Mouse (Mus musculus) MEL (cell line): ENCODE measurements around the gene Hist4h4. TPM values are rescaled to one million over a fixed set of nuclear protein-coding genes. Genes with fewer than 3 reads are reported as not detected.

Source experiments
- DNase-seq: peaks from one replicate; pipeline ENCODE4 v3.0.0; 2011; ENCODE audit warnings: low read depth, low spot score
- H3K27ac ChIP-seq: 2 replicates; pipeline ENCODE4 v1.5.1; 2012; ENCODE audit warnings: low read depth, mild to moderate bottlenecking, control low read depth, low read length, moderate library complexity; ENCODE audit not compliant: control insufficient read depth
- H3K27me3 ChIP-seq, 2 experiments: fragments of 150-350 bp in 1 of 2; sonication (generic) in 1 of 2; 2 replicates each; pipeline ENCODE4 v1.6.1; 2012; ENCODE audit warnings: low read length in 2 of 2, mild to moderate bottlenecking in 2 of 2, improper control_type of control experiment in 1 of 2, moderate library complexity in 1 of 2; ENCODE audit not compliant: insufficient read depth in 2 of 2, control insufficient read depth in 1 of 2
- H3K36me3 ChIP-seq, 2 experiments: 2 replicates each; pipeline ENCODE4 v1.6.1; 2012 to 2014; ENCODE audit warnings: low read length in 2 of 2, improper control_type of control experiment in 1 of 2, inconsistent platforms in 1 of 2, mild to moderate bottlenecking in 1 of 2; ENCODE audit not compliant: insufficient read depth in 2 of 2, control insufficient read depth in 1 of 2
- H3K4me1 ChIP-seq, 2 experiments: fragments of 150-350 bp in 1 of 2; sonication (generic) in 1 of 2; 2 replicates each; pipeline ENCODE4 v1.6.1; 2012; ENCODE audit warnings: low read length in 2 of 2, improper control_type of control experiment in 1 of 2, mild to moderate bottlenecking in 1 of 2; ENCODE audit not compliant: insufficient read depth in 2 of 2, control insufficient read depth in 1 of 2
- H3K4me3 ChIP-seq, 2 experiments: fragments of 150-350 bp in 1 of 2; sonication (generic) in 1 of 2; 2 replicates each; pipeline ENCODE4 v1.5.1; 2012; ENCODE audit warnings: low read depth in 2 of 2, low read length in 2 of 2, mild to moderate bottlenecking in 2 of 2, moderate library complexity in 2 of 2, control low read depth in 1 of 2, improper control_type of control experiment in 1 of 2; ENCODE audit not compliant: control insufficient read depth in 1 of 2, insufficient read depth in 1 of 2
- H3K79me2 ChIP-seq: 2 replicates; pipeline ENCODE4 v1.6.1; 2012; ENCODE audit warnings: mild to moderate bottlenecking, low read length, moderate library complexity; ENCODE audit not compliant: control insufficient read depth, poor library complexity, insufficient read depth
- H3K9ac ChIP-seq: 2 replicates; pipeline ENCODE4 v1.6.1; 2012; ENCODE audit warnings: low read depth, mild to moderate bottlenecking, control low read depth, low read length, moderate library complexity; ENCODE audit not compliant: control insufficient read depth, poor library complexity, severe bottlenecking
- H3K9me3 ChIP-seq: fragments of 150-350 bp; sonication (generic); replicated peaks from 2 replicates; pipeline ENCODE4 v1.6.1; 2012; ENCODE audit warnings: mild to moderate bottlenecking, low read length, improper control_type of control experiment, moderate library complexity; ENCODE audit not compliant: insufficient read depth
- CHD1 ChIP-seq: IDR thresholded peaks from 2 replicates; pipeline ENCODE4 v1.6.1; 2012; ENCODE audit warnings: low read depth, mild to moderate bottlenecking, inconsistent platforms, low read length, improper control_type of control experiment
- CHD2 ChIP-seq: IDR thresholded peaks from 2 replicates; pipeline ENCODE4 v1.6.1; 2011; ENCODE audit warnings: low read length, improper control_type of control experiment
- CTCF ChIP-seq, 3 experiments: IDR thresholded peaks in 2 of 3; conservative IDR thresholded peaks in 1 of 3; 2 replicates each; pipeline ENCODE4 v1.5.1; 2011 to 2012; ENCODE audit warnings: low read length in 3 of 3, low read depth in 2 of 3, mild to moderate bottlenecking in 2 of 3, improper control_type of control experiment in 1 of 3, inconsistent platforms in 1 of 3, mixed read lengths in 1 of 3, moderate library complexity in 1 of 3; ENCODE audit not compliant: control insufficient read depth in 1 of 3, insufficient read depth in 1 of 3, poor library complexity in 1 of 3, severe bottlenecking in 1 of 3
- EP300 ChIP-seq, 2 experiments: IDR thresholded peaks; 2 replicates each; pipeline ENCODE4 v1.6.1; 2011; ENCODE audit warnings: improper control_type of control experiment in 2 of 2, low read length in 2 of 2, low read depth in 1 of 2, mild to moderate bottlenecking in 1 of 2
- ETS1 ChIP-seq: IDR thresholded peaks from 2 replicates; pipeline ENCODE4 v1.6.1; 2012; ENCODE audit warnings: low read depth, mild to moderate bottlenecking, inconsistent platforms, low read length, improper control_type of control experiment, moderate library complexity
- JUND ChIP-seq: IDR thresholded peaks from 2 replicates; pipeline ENCODE4 v1.6.1; 2011; ENCODE audit warnings: low read depth, mild to moderate bottlenecking, improper control_type of control experiment, low read length
- MAFK ChIP-seq: IDR thresholded peaks from 2 replicates; pipeline ENCODE4 v1.6.1; 2011; ENCODE audit warnings: low read depth, mild to moderate bottlenecking, low read length, improper control_type of control experiment, borderline replicate concordance
- MAX ChIP-seq: IDR thresholded peaks from 2 replicates; pipeline ENCODE4 v1.6.1; 2011; ENCODE audit warnings: low read length, improper control_type of control experiment
- MYB ChIP-seq: IDR thresholded peaks from 2 replicates; pipeline ENCODE4 v1.6.1; 2011; ENCODE audit warnings: mild to moderate bottlenecking, low read depth, low read length, improper control_type of control experiment
- MYC ChIP-seq: IDR thresholded peaks from 2 replicates; pipeline ENCODE4 v1.6.1; 2011; ENCODE audit warnings: low read depth, mild to moderate bottlenecking, low read length, improper control_type of control experiment, moderate library complexity
- NRF1 ChIP-seq: IDR thresholded peaks from 2 replicates; pipeline ENCODE4 v1.6.1; 2014; ENCODE audit warnings: low read depth, mild to moderate bottlenecking, inconsistent platforms, low read length, improper control_type of control experiment, moderate library complexity; ENCODE audit not compliant: poor library complexity, insufficient read depth, severe bottlenecking
- RAD21 ChIP-seq: IDR thresholded peaks from 2 replicates; pipeline ENCODE4 v1.6.1; 2011; ENCODE audit warnings: mild to moderate bottlenecking, low read depth, low read length, improper control_type of control experiment
- SIN3A ChIP-seq: IDR thresholded peaks from 2 replicates; pipeline ENCODE4 v1.6.1; 2012; ENCODE audit warnings: low read length, improper control_type of control experiment, inconsistent platforms
- SMC3 ChIP-seq: IDR thresholded peaks from 2 replicates; pipeline ENCODE4 v1.6.1; 2011; ENCODE audit warnings: low read depth, low read length, improper control_type of control experiment
- TAL1 ChIP-seq: IDR thresholded peaks from 2 replicates; pipeline ENCODE4 v1.6.1; 2012; ENCODE audit warnings: mild to moderate bottlenecking, inconsistent platforms, low read length, moderate library complexity, mixed read lengths
- UBTF ChIP-seq: IDR thresholded peaks from 2 replicates; pipeline ENCODE4 v1.6.1; 2012; ENCODE audit warnings: low read depth, mild to moderate bottlenecking, inconsistent platforms, low read length, improper control_type of control experiment, moderate library complexity, borderline replicate concordance; ENCODE audit not compliant: insufficient read depth
- ZKSCAN1 ChIP-seq: IDR thresholded peaks from 2 replicates; pipeline ENCODE4 v1.6.1; 2012; ENCODE audit warnings: low read depth, mild to moderate bottlenecking, inconsistent platforms, low read length, improper control_type of control experiment, moderate library complexity
- polyA plus RNA-seq, 2 experiments: library from polyadenylated mRNA; stranded (reverse) in 1 of 2; unstranded in 1 of 2; fragments of >175 nt in 1 of 2; fragments of >200 nt in 1 of 2; gene quantifications; 2 replicates each; pipeline versions ENCODE4 v1.2.1 to v1.2.4; 2012; ENCODE audit warnings: low replicate concordance in 2 of 2, low read depth in 1 of 2; ENCODE audit not compliant: insufficient read length in 2 of 2, insufficient read depth in 1 of 2, missing spikeins in 1 of 2
- total RNA-seq: library from RNA; depleted of rRNA; stranded (reverse); fragments of 300-350 nt; gene quantifications from 2 replicates; pipeline ENCODE4 v1.2.3, GENCODE M21; 2012

Hist4h4 gene
- total and polyA plus RNA-seq, 3 experiments, result 1.1 to 306 TPM; not detected in 1

- DNase-seq, result no peak
- Histone ChIP-seq H3K27me3 (no peaks in the 10 kb centered on the region), H3K36me3 (peaks cover under 1 to 21% of the 10 kb centered on the region in 2 experiments), H3K79me2 (peaks cover 3% of the 10 kb centered on the region), H3K4me3 (no peak overlapping the region), H3K27ac (no peak overlapping the region), H3K9me3 (no peaks in the 10 kb centered on the region), H3K9ac (no peak overlapping the region), H3K4me1 (peaks cover 0 to 3% of the 10 kb centered on the region in 2 experiments; a peak in 2 of 4 replicates)
- TF ChIP-seq CTCF (IDR thresholded peaks at IDR 0.05 in 2 of 3, conservative IDR thresholded peaks at IDR 0.05 in 1 of 3; ENCODE audit: control insufficient read depth in 1 of 3, insufficient read depth in 1 of 3, low read depth in 2 of 3, low read length in 3 of 3, poor library complexity in 1 of 3, severe bottlenecking in 1 of 3), result no peak
- no peak for TF ChIP-seq RAD21
- no peak for TF ChIP-seq UBTF
- TF ChIP-seq SIN3A, result no peak
- TF ChIP-seq MAX, result no peak
- no peak for TF ChIP-seq EP300 (IDR thresholded peaks at IDR 0.05; ENCODE audit: low read depth in 1 of 2, low read length in 2 of 2)
- no peak for TF ChIP-seq MYC
- TF ChIP-seq TAL1, result no peak
- no peak for TF ChIP-seq CHD1
- TF ChIP-seq ZKSCAN1, result no peak
- no peak for TF ChIP-seq CHD2
Measured at GRCm38 (mm10) chr6:136815381-136815780, 11.2 kb upstream of the Hist4h4 start.

- peaks cover 10 to 15% of the 10 kb centered on the region in 2 experiments for H3K36me3 ChIP-seq
- peak; percentile 37 for DNase-seq
- H3K27ac ChIP-seq, result no peak overlapping the region
- TF ChIP-seq EP300 (IDR thresholded peaks at IDR 0.05; ENCODE audit: low read depth in 1 of 2, low read length in 2 of 2), result no peak
- no peak for TF ChIP-seq MYB
- peak in 1 of 3 experiments; percentile 26; a peak in 1 of 6 replicates for TF ChIP-seq CTCF (IDR thresholded peaks at IDR 0.05 in 2 of 3, conservative IDR thresholded peaks at IDR 0.05 in 1 of 3; ENCODE audit: control insufficient read depth in 1 of 3, insufficient read depth in 1 of 3, low read depth in 2 of 3, low read length in 3 of 3, poor library complexity in 1 of 3, severe bottlenecking in 1 of 3)
- TF ChIP-seq, all 39 proteins: peak for 1
- Histone ChIP-seq H3K9me3 (no peaks in the 10 kb centered on the region), H3K4me3 (no peak overlapping the region), H3K9ac (no peak overlapping the region), H3K79me2 (peaks cover 25% of the 10 kb centered on the region), H3K27me3 (no peaks in the 10 kb centered on the region), H3K4me1 (peaks cover 0 to 12% of the 10 kb centered on the region in 2 experiments; a peak in 3 of 4 replicates)
Measured at GRCm38 (mm10) chr6:136813117-136813516, 8.9 kb upstream of the Hist4h4 start.

GRCm38 (mm10) chr6:136811196-136811595 lies 7.0 kb upstream of the Hist4h4 start:
- peaks cover 8 to 10% of the 10 kb centered on the region in 2 experiments for H3K36me3 ChIP-seq
- no peak overlapping the region for H3K9ac ChIP-seq
- peaks cover 0 to 12% of the 10 kb centered on the region in 2 experiments; a peak in 3 of 4 replicates for H3K4me1 ChIP-seq
- no peaks in the 10 kb centered on the region for H3K9me3 ChIP-seq
- no peak for DNase-seq
- H3K4me3 ChIP-seq, result no peak overlapping the region
- no peak for TF ChIP-seq CTCF (IDR thresholded peaks at IDR 0.05 in 2 of 3, conservative IDR thresholded peaks at IDR 0.05 in 1 of 3; ENCODE audit: control insufficient read depth in 1 of 3, insufficient read depth in 1 of 3, low read depth in 2 of 3, low read length in 3 of 3, poor library complexity in 1 of 3, severe bottlenecking in 1 of 3)
- TF ChIP-seq JUND, result no peak
- TF ChIP-seq SMC3, result no peak
- TF ChIP-seq MAFK, result no peak
- no peak for TF ChIP-seq ETS1
- no peak for TF ChIP-seq NRF1
- peaks cover 24% of the 10 kb centered on the region for H3K79me2 ChIP-seq
- no peaks in the 10 kb centered on the region for H3K27me3 ChIP-seq
- H3K27ac ChIP-seq, result no peak overlapping the region
